Mouse (Mus musculus): ENCODE measurements around the gene Slc46a2. TPM values are rescaled to one million over a fixed set of nuclear protein-coding genes. Genes with fewer than 3 reads are reported as not detected.

The Slc46a2 gene
- polyA plus RNA-seq, 1 experiment from 2014 or later: 0.05 TPM

- ATAC-seq (replicated peaks): no peak
- Histone ChIP-seq H3K4me3 (no peak overlapping the region), H3K27ac (no peak overlapping the region), H3K4me2 (no peak overlapping the region), H3K9ac (no peak overlapping the region), H3K27me3 (replicated peaks) (no peaks in the 10 kb centered on the region), H3K4me1 (no peaks in the 10 kb centered on the region), H3K9me3 (no peaks in the 10 kb centered on the region), H3K36me3 (replicated peaks) (no peaks in the 10 kb centered on the region)
- 71% methylated on average over 6 of the region's 6 CpGs for WGBS
These were observed 45.3 kb downstream of the Slc46a2 start for GRCm38 (mm10) chr4:59869488-59870057.

GRCm38 (mm10) chr4:59868086-59868485, 46.8 kb downstream of the Slc46a2 start:
- Histone ChIP-seq H3K4me1 (no peaks in the 10 kb centered on the region), H3K27ac (no peak overlapping the region), H3K9ac (no peak overlapping the region), H3K36me3 (replicated peaks) (no peaks in the 10 kb centered on the region), H3K4me2 (no peak overlapping the region), H3K27me3 (replicated peaks) (no peaks in the 10 kb centered on the region), H3K4me3 (no peak overlapping the region), H3K9me3 (no peaks in the 10 kb centered on the region)
- no peak for ATAC-seq (replicated peaks)
- WGBS: 90% methylated on average over 11 of the region's 11 CpGs

GRCm38 (mm10) chr4:59863869-59864268, 51.0 kb downstream of the Slc46a2 start:
- Histone ChIP-seq H3K27ac (no peak overlapping the region), H3K9me3 (no peaks in the 10 kb centered on the region), H3K36me3 (replicated peaks) (no peaks in the 10 kb centered on the region), H3K9ac (no peak overlapping the region), H3K4me1 (peaks cover 7% of the 10 kb centered on the region; the same call in 1 of the 2 replicates), H3K4me3 (no peak overlapping the region), H3K27me3 (replicated peaks) (no peaks in the 10 kb centered on the region), H3K4me2 (no peak overlapping the region)
- ATAC-seq (replicated peaks): no peak
- 71% methylated on average over 6 of the region's 6 CpGs for WGBS

- no peak overlapping the region for H3K4me2 ChIP-seq
- no peak overlapping the region for H3K27ac ChIP-seq
- H3K36me3 ChIP-seq (replicated peaks): no peaks in the 10 kb centered on the region
- H3K4me3 ChIP-seq: no peak overlapping the region
- WGBS: 96% methylated on average over 1 of the region's 1 CpGs
- H3K4me1 ChIP-seq: peaks cover 7% of the 10 kb centered on the region; the same call in 1 of the 2 replicates
- H3K9ac ChIP-seq: no peak overlapping the region
- ATAC-seq (replicated peaks): no peak
- no peaks in the 10 kb centered on the region for H3K9me3 ChIP-seq
- H3K27me3 ChIP-seq (replicated peaks): no peaks in the 10 kb centered on the region
These were observed 52.5 kb downstream of the Slc46a2 start for GRCm38 (mm10) chr4:59862335-59862734.

GRCm38 (mm10) chr4:59861871-59862270, 53.0 kb downstream of the Slc46a2 start:
- no peaks in the 10 kb centered on the region for H3K9me3 ChIP-seq
- no peaks in the 10 kb centered on the region for H3K27me3 ChIP-seq (replicated peaks)
- no peak overlapping the region for H3K4me3 ChIP-seq
- 73% methylated on average over 4 of the region's 4 CpGs for WGBS
- no peak; the same call in 1 of the 2 replicates for ATAC-seq (replicated peaks)
- H3K4me1 ChIP-seq: peaks cover 7% of the 10 kb centered on the region; the same call in 1 of the 2 replicates
- no peak overlapping the region for H3K9ac ChIP-seq
- no peak overlapping the region for H3K4me2 ChIP-seq
- H3K27ac ChIP-seq: no peak overlapping the region
- no peaks in the 10 kb centered on the region for H3K36me3 ChIP-seq (replicated peaks)

- Histone ChIP-seq H3K4me1 (peaks cover 7% of the 10 kb centered on the region; the same call in 1 of the 2 replicates), H3K9ac (no peak overlapping the region), H3K4me3 (no peak overlapping the region), H3K4me2 (no peak overlapping the region), H3K36me3 (replicated peaks) (no peaks in the 10 kb centered on the region), H3K27me3 (replicated peaks) (no peaks in the 10 kb centered on the region), H3K9me3 (no peaks in the 10 kb centered on the region), H3K27ac (0 out of 2 replicates have a peak overlapping the region, but pooled peaks have one; percentile 4)
- ATAC-seq (replicated peaks): no peak
- 65% methylated on average over 2 of the region's 2 CpGs for WGBS
These were observed 54.4 kb downstream of the Slc46a2 start for GRCm38 (mm10) chr4:59860431-59860830.

- Histone ChIP-seq H3K36me3 (replicated peaks) (no peaks in the 10 kb centered on the region), H3K27me3 (replicated peaks) (no peaks in the 10 kb centered on the region), H3K9me3 (no peaks in the 10 kb centered on the region), H3K4me2 (no peak overlapping the region), H3K9ac (no peak overlapping the region), H3K27ac (0 out of 2 replicates have a peak overlapping the region, but pooled peaks have one; percentile 4), H3K4me1 (peaks cover 7% of the 10 kb centered on the region; the same call in 1 of the 2 replicates), H3K4me3 (no peak overlapping the region)
- WGBS: 64% methylated on average over 16 of the region's 16 CpGs
- peak; percentile 63 for ATAC-seq (replicated peaks)
These were observed 55.0 kb downstream of the Slc46a2 start for GRCm38 (mm10) chr4:59859693-59860425.

Other genes with a start within 250 kb of the Slc46a2 start
- 55.4 and 61.4 TPM in 2 replicates for gene Inip, start 113.5 kb downstream of the Slc46a2 start, polyA plus RNA-seq (2015; fragmentation: Nextera tagmentation; extraction: Ambion mirVana)
- 20.5 and 22.4 TPM in 2 replicates for gene Snx30, start 109.2 kb downstream of the Slc46a2 start, polyA plus RNA-seq (2015; fragmentation: Nextera tagmentation; extraction: Ambion mirVana)
- gene Mup4, start 45.7 kb upstream of the Slc46a2 start, polyA plus RNA-seq (2015; fragmentation: Nextera tagmentation; extraction: Ambion mirVana): not detected in 2 replicates
- gene Mup6, start 49.2 kb upstream of the Slc46a2 start, polyA plus RNA-seq (2015; fragmentation: Nextera tagmentation; extraction: Ambion mirVana): not detected in 2 replicates
- gene Mup7, start 155.4 kb upstream of the Slc46a2 start, polyA plus RNA-seq (2015; fragmentation: Nextera tagmentation; extraction: Ambion mirVana): not detected in 2 replicates
- not detected in 2 replicates for gene Mup2, start 239.2 kb upstream of the Slc46a2 start, polyA plus RNA-seq (2015; fragmentation: Nextera tagmentation; extraction: Ambion mirVana)